Mouse (Mus musculus) CH12.LX (cell line): ENCODE results near the gene Gmppa. TPM values are rescaled to one million over a fixed set of nuclear protein-coding genes. Genes with fewer than 3 reads are reported as not detected.

Experiments
- DNase-seq: peaks from one replicate; pipeline ENCODE4 v3.0.0-alpha.2; 2013; ENCODE audit errors: extremely low read depth
- H3K27ac ChIP-seq: 2 replicates; pipeline ENCODE4 v1.5.1; 2012; ENCODE audit warnings: low read depth, mild to moderate bottlenecking, control low read depth, moderate library complexity; ENCODE audit not compliant: insufficient read depth
- H3K27me3 ChIP-seq: replicated peaks from 2 replicates; pipeline ENCODE3; 2012; ENCODE audit warnings: inconsistent platforms
- H3K36me3 ChIP-seq, 2 experiments: replicated peaks in 1 of 2; 2 replicates each; pipeline versions ENCODE3 to v1.6.1; 2012; ENCODE audit warnings: inconsistent platforms in 1 of 2, low read length in 1 of 2, mild to moderate bottlenecking in 1 of 2, mixed read lengths in 1 of 2, moderate library complexity in 1 of 2; ENCODE audit not compliant: control insufficient read depth in 1 of 2, insufficient read depth in 1 of 2
- H3K4me1 ChIP-seq, 2 experiments: 2 replicates each; pipeline ENCODE4 v1.6.1; 2012; ENCODE audit warnings: inconsistent platforms in 1 of 2, moderate library complexity in 1 of 2; ENCODE audit not compliant: insufficient read depth in 2 of 2, control insufficient read depth in 1 of 2
- H3K4me2 ChIP-seq: 2 replicates; pipeline ENCODE4 v1.6.1; 2012; ENCODE audit warnings: low read depth, mild to moderate bottlenecking, control low read depth; ENCODE audit not compliant: poor library complexity, insufficient read depth, severe bottlenecking
- H3K4me3 ChIP-seq, 3 experiments: fragments of 150-350 bp in 1 of 3; sonication (generic) in 1 of 3; replicated peaks in 1 of 3; 2 replicates each; pipeline versions ENCODE3 to v1.5.1; 2011 to 2012; ENCODE audit warnings: low read depth in 2 of 3, low read length in 2 of 3, mild to moderate bottlenecking in 2 of 3, moderate library complexity in 2 of 3, control low read depth in 1 of 3, improper control_type of control experiment in 1 of 3, inconsistent platforms in 1 of 3, mixed read lengths in 1 of 3; ENCODE audit not compliant: poor library complexity in 1 of 3
- H3K79me2 ChIP-seq: replicated peaks from 2 replicates; pipeline ENCODE4 v1.6.1; 2012; ENCODE audit warnings: mild to moderate bottlenecking, moderate library complexity; ENCODE audit not compliant: control insufficient read depth, poor library complexity, insufficient read depth, severe bottlenecking; ENCODE audit errors: extremely low read depth
- H3K9ac ChIP-seq: 2 replicates; pipeline ENCODE4 v1.6.1; 2012; ENCODE audit warnings: low read depth, mild to moderate bottlenecking, control low read depth, moderate library complexity; ENCODE audit not compliant: insufficient read depth
- H3K9me3 ChIP-seq: replicated peaks from 2 replicates; pipeline ENCODE3; 2012; ENCODE audit warnings: low read length, inconsistent platforms, mixed read lengths
- BHLHE40 ChIP-seq: IDR thresholded peaks from 2 replicates; pipeline ENCODE4 v1.6.1; 2011; ENCODE audit warnings: mild to moderate bottlenecking, low read depth, low read length, improper control_type of control experiment
- CHD1 ChIP-seq: IDR thresholded peaks from 2 replicates; pipeline ENCODE4 v1.6.1; 2012; ENCODE audit warnings: low read depth, low read length, improper control_type of control experiment, inconsistent platforms
- CTCF ChIP-seq, 2 experiments: IDR thresholded peaks in 1 of 2; conservative IDR thresholded peaks in 1 of 2; 2 replicates each; pipeline ENCODE4 v1.5.1; 2011 to 2012; ENCODE audit warnings: low read depth in 2 of 2, low read length in 2 of 2, improper control_type of control experiment in 1 of 2, inconsistent platforms in 1 of 2, mild to moderate bottlenecking in 1 of 2, moderate library complexity in 1 of 2
- ELF1 ChIP-seq: IDR thresholded peaks from 2 replicates; pipeline ENCODE4 v1.6.1; 2014; ENCODE audit warnings: low read depth, mild to moderate bottlenecking, inconsistent platforms, low read length, improper control_type of control experiment
- GABPA ChIP-seq: IDR thresholded peaks from 2 replicates; pipeline ENCODE4 v1.6.1; 2012; ENCODE audit warnings: low read depth, low read length, improper control_type of control experiment, inconsistent platforms; ENCODE audit not compliant: insufficient replicate concordance
- IRF4 ChIP-seq: IDR thresholded peaks from 2 replicates; pipeline ENCODE4 v1.6.1; 2014; ENCODE audit warnings: low read depth, mild to moderate bottlenecking, inconsistent platforms, low read length, improper control_type of control experiment
- JUND ChIP-seq: conservative IDR thresholded peaks from 2 replicates; pipeline ENCODE4 v1.6.1; 2011; ENCODE audit warnings: low read depth, low read length, improper control_type of control experiment
- MAFK ChIP-seq: IDR thresholded peaks from 2 replicates; pipeline ENCODE4 v1.6.1; 2011; ENCODE audit warnings: low read length, improper control_type of control experiment; ENCODE audit not compliant: insufficient replicate concordance
- MAX ChIP-seq: IDR thresholded peaks from 2 replicates; pipeline ENCODE4 v1.6.1; 2011; ENCODE audit warnings: low read length, improper control_type of control experiment
- MAZ ChIP-seq: IDR thresholded peaks from 2 replicates; pipeline ENCODE4 v1.6.1; 2012; ENCODE audit warnings: low read depth, mild to moderate bottlenecking, inconsistent platforms, low read length, improper control_type of control experiment, moderate library complexity
- MXI1 ChIP-seq: IDR thresholded peaks from 2 replicates; pipeline ENCODE4 v1.6.1; 2011; ENCODE audit warnings: mild to moderate bottlenecking, low read depth, low read length, improper control_type of control experiment
- MYC ChIP-seq: IDR thresholded peaks from 2 replicates; pipeline ENCODE4 v1.6.1; 2011; ENCODE audit warnings: low read depth, mild to moderate bottlenecking, improper control_type of control experiment, low read length
- NELFE ChIP-seq: IDR thresholded peaks from 2 replicates; pipeline ENCODE4 v1.6.1; 2011; ENCODE audit warnings: low read depth, low read length, improper control_type of control experiment
- NRF1 ChIP-seq: IDR thresholded peaks from 2 replicates; pipeline ENCODE4 v1.6.1; 2014; ENCODE audit warnings: low read depth, mild to moderate bottlenecking, inconsistent platforms, low read length, improper control_type of control experiment, moderate library complexity
- RCOR1 ChIP-seq: conservative IDR thresholded peaks from 2 replicates; pipeline ENCODE4 v1.6.1; 2012; ENCODE audit warnings: low read depth, mild to moderate bottlenecking, inconsistent platforms, low read length, improper control_type of control experiment
- SMC3 ChIP-seq: IDR thresholded peaks from 2 replicates; pipeline ENCODE4 v1.6.1; 2011; ENCODE audit warnings: low read depth, low read length, improper control_type of control experiment
- TBP ChIP-seq: conservative IDR thresholded peaks from 2 replicates; pipeline ENCODE4 v1.6.1; 2011; ENCODE audit warnings: low read depth, low read length, improper control_type of control experiment
- TCF12 ChIP-seq: IDR thresholded peaks from 2 replicates; pipeline ENCODE4 v1.6.1; 2014; ENCODE audit warnings: low read depth, mild to moderate bottlenecking, inconsistent platforms, low read length, improper control_type of control experiment
- UBTF ChIP-seq: IDR thresholded peaks from 2 replicates; pipeline ENCODE4 v1.6.1; 2012; ENCODE audit warnings: low read depth, mild to moderate bottlenecking, inconsistent platforms, low read length, improper control_type of control experiment, moderate library complexity
- USF1 ChIP-seq: IDR thresholded peaks from 2 replicates; pipeline ENCODE4 v1.6.1; 2014; ENCODE audit warnings: low read depth, mild to moderate bottlenecking, inconsistent platforms, low read length, improper control_type of control experiment
- ZMIZ1 ChIP-seq: IDR thresholded peaks from 2 replicates; pipeline ENCODE4 v1.6.1; 2012; ENCODE audit warnings: low read depth, mild to moderate bottlenecking, inconsistent platforms, low read length, improper control_type of control experiment
- dilution Hi-C: fragments of 300-500 bp; cut with MboI; formaldehyde crosslinking; loops from 2 replicates; pipeline ENCODE4 v1.14.3; 2020; ENCODE audit warnings: low sequenced_read_pairs; ENCODE audit not compliant: extremely low pct_unique_long_range_greater_than_20kb, extremely low pct_ligation_motif_present
- in situ Hi-C: fragments of 300-500 bp; cut with MboI; formaldehyde crosslinking; loops from 3 replicates; pipeline ENCODE4 v1.14.3; 2019; ENCODE audit warnings: low sequenced_read_pairs, low pct_ligation_motif_present, low pct_unique_long_range_greater_than_20kb, mixed read lengths
- polyA plus RNA-seq: library from polyadenylated mRNA; unstranded; fragments of >175 nt; gene quantifications from 2 replicates; pipeline ENCODE4 v1.2.1, GENCODE M21; 2012; ENCODE audit warnings: low read depth; ENCODE audit not compliant: insufficient read length
- total RNA-seq, 2 experiments: library from RNA; depleted of rRNA; stranded (reverse); fragments of 300-350 nt in 1 of 2; fragments of >200 nt in 1 of 2; gene quantifications; 2 replicates each; pipeline ENCODE4 v1.2.3; 2012 to 2014

The Gmppa gene
- total and polyA plus RNA-seq, 3 experiments, result 102 to 153 (median 126) TPM

DNA sequence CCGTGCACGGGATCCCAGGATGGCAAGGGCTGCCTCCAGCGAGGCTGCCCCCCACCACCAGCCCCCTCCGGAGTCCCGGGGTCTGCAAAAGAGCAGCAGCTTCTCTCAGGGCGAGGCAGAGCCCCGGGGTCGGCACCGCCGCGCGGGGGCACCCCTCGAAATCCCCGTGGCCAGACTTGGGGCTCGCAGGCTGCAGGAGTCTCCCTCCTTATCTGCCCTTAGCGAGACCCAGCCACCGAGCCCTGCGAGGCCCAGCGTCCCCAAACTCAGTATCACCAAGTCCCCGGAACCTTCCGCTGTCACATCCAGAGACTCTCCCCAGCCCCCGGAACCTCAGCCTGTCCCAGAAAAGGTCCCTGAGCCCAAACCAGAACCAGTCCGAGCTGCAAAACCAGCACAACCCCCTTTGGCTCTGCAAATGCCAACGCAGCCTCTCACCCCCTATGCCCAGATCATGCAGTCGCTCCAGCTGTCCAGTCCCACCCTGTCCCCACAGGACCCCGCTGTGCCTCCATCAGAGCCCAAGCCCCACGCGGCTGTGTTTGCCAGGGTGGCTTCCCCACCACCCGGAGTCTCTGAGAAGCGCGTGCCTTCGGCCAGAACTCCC, 13.4 kb upstream of the Gmppa start:
- H3K9ac ChIP-seq, result no peak overlapping the region
- dilution Hi-C loops, result no loop called here
- no peak for TF ChIP-seq ZMIZ1
- no peak for TF ChIP-seq MAFK
- no peak for TF ChIP-seq NRF1
- TF ChIP-seq BHLHE40, result no peak
- no peak for TF ChIP-seq USF1
- TF ChIP-seq CTCF (conservative IDR thresholded peaks at IDR 0.05 in 1 of 2, IDR thresholded peaks at IDR 0.05 in 1 of 2; ENCODE audit: low read depth in 2 of 2, low read length in 2 of 2), result no peak
- TF ChIP-seq RCOR1, result no peak
- no peak for TF ChIP-seq MAZ
- TF ChIP-seq JUND, result no peak
- no peak for TF ChIP-seq CHD1
- no peak for TF ChIP-seq TBP
- no peak for TF ChIP-seq GABPA
- TF ChIP-seq IRF4, result no peak
- H3K36me3 ChIP-seq, result peaks cover 10 to 87% of the 10 kb centered on the region in 2 experiments
- H3K4me3 ChIP-seq, result no peak overlapping the region
- H3K79me2 ChIP-seq, result no peaks in the 10 kb centered on the region
- H3K4me2 ChIP-seq, result no peak overlapping the region
- no peaks in the 10 kb centered on the region for H3K4me1 ChIP-seq
- H3K27ac ChIP-seq, result no peak overlapping the region
- DNase-seq, result no peak
- in situ Hi-C loops, result no loop called here
- no peaks in the 10 kb centered on the region for H3K9me3 ChIP-seq
- H3K27me3 ChIP-seq, result no peaks in the 10 kb centered on the region

DNA sequence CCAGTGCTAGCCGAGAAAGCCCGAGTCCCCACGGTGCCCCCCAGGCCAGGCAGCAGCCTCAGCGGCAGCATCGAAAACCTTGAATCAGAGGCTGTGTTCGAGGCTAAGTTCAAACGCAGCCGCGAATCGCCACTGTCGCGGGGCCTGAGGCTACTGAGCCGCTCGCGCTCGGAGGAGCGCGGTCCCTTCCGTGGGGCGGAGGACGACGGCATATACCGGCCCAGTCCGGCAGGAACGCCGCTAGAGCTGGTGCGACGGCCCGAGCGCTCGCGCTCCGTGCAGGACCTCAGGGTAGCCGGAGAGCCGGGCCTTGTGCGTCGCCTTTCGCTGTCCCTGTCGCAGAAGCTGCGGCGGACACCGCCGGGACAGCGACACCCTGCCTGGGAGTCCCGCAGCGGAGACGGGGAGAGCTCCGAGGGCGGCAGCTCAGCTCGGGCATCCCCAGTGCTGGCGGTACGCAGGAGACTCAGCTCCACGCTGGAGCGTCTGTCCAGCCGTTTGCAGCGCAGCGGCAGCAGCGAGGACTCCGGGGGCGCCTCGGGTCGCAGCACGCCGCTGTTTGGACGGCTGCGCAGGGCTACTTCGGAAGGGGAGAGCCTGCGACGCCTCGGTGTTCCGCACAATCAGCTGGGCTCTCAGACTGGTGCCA, 12.8 kb upstream of the Gmppa start:
- in situ Hi-C loops, result no loop called here
- H3K27me3 ChIP-seq, result no peaks in the 10 kb centered on the region
- peaks cover 10 to 87% of the 10 kb centered on the region in 2 experiments for H3K36me3 ChIP-seq
- no peak overlapping the region for H3K4me3 ChIP-seq
- H3K9ac ChIP-seq, result no peak overlapping the region
- H3K4me2 ChIP-seq, result no peak overlapping the region
- DNase-seq, result no peak
- dilution Hi-C loops, result no loop called here
- H3K9me3 ChIP-seq, result no peaks in the 10 kb centered on the region
- TF ChIP-seq TBP (no peak), RCOR1 (no peak), MYC (no peak), ZMIZ1 (no peak), USF1 (no peak), NRF1 (no peak), IRF4 (no peak), TCF12 (no peak), JUND (no peak), MXI1 (no peak), SMC3 (no peak), UBTF (no peak), ELF1 (no peak), MAX (no peak), NELFE (no peak), CHD1 (no peak)
- H3K79me2 ChIP-seq, result no peaks in the 10 kb centered on the region
- no peaks in the 10 kb centered on the region for H3K4me1 ChIP-seq
- no peak overlapping the region for H3K27ac ChIP-seq
